Mouse (Mus musculus): Measurements from ENCODE around the gene Gckr.
"Not testable (repeated sequence)": the region's sequence is repeated elsewhere in the genome, so short reads cannot be mapped to it uniquely, and the experiment has no call there.

Gckr gene

GRCm38 (mm10) chr5:31295606-31296141, 1.6 kb upstream of the Gckr start, which contains the start of gene Fndc4:
Gene Fndc4, minus strand, starts transcription at chr5:31296080.
- DNase-seq, result no peak

- DNase-seq, result no peak
Measured at GRCm38 (mm10) chr5:31297981-31298380, 738 bp downstream of the Gckr start.

GRCm38 (mm10) chr5:31298486-31298885, 1.2 kb downstream of the Gckr start:
- no peak for DNase-seq

GRCm38 (mm10) chr5:31301866-31302265, 4.6 kb downstream of the Gckr start:
- DNase-seq, result no peak

GRCm38 (mm10) chr5:31303093-31303492, 5.8 kb downstream of the Gckr start:
- no peak for DNase-seq

- DNase-seq, result peak; percentile 57
Measured at GRCm38 (mm10) chr5:31312806-31313205, 15.6 kb downstream of the Gckr start.

- no peak for DNase-seq
Measured at GRCm38 (mm10) chr5:31322776-31323175, 25.5 kb downstream of the Gckr start.

- DNase-seq, result no peak
Measured at GRCm38 (mm10) chr5:31324085-31324484, 26.8 kb downstream of the Gckr start.

- peak; percentile 30 for DNase-seq
Measured at GRCm38 (mm10) chr5:31326850-31327249, 29.6 kb downstream of the Gckr start.

GRCm38 (mm10) chr5:31328255-31328654, 31.0 kb downstream of the Gckr start:
- DNase-seq, result peak; percentile 61

GRCm38 (mm10) chr5:31357586-31357985, 60.3 kb downstream of the Gckr start:
- DNase-seq, result not testable (repeated sequence)

GRCm38 (mm10) chr5:31360955-31361354, 63.7 kb downstream of the Gckr start:
- DNase-seq, result no peak

Measured in thymus, postnatal 14 days (tissue).